Mouse (Mus musculus): ENCODE data around the gene Plppr3.

- TF ChIP-seq CTCF (IDR thresholded peaks at IDR 0.05; ENCODE audit: control insufficient read depth, insufficient read depth, low read length) = no peak
- TF ChIP-seq POLR2A (IDR thresholded peaks at IDR 0.05; ENCODE audit: borderline replicate concordance, control insufficient read depth, low read depth, low read length) = no peak
These were observed 51.4 kb downstream of the Plppr3 start for GRCm38 (mm10) chr10:79823011-79823410.

Data from bone marrow, adult 2 months (tissue).